Mouse (Mus musculus) stomach, embryonic 14.5 days (tissue): ENCODE measurements around the gene Snx25. TPM values are rescaled to one million over a fixed set of nuclear protein-coding genes. Genes with fewer than 3 reads are reported as not detected.
A peak's percentile ranks its signal among the peaks of the same experiment; 100 is the strongest.

Experiments
- ATAC-seq: fragments of 200-750 bp; cut with Nextera tagmentation; 2 replicates; pipeline ENCODE4 v1.8.0; 2017; ENCODE audit warnings: low read depth, moderate TSS enrichment; ENCODE audit not compliant: insufficient number of reproducible peaks, insufficient read depth, low FRiP score
- H3K27ac ChIP-seq: fragments of 300-500 bp; sonication (generic); 2 replicates; pipeline ENCODE4 v1.5.1; 2014; ENCODE audit warnings: mild to moderate bottlenecking, low read length, moderate library complexity, mixed read lengths
- H3K27me3 ChIP-seq: fragments of 300-500 bp; sonication (generic); 2 replicates; pipeline ENCODE4 v1.6.1; 2014; ENCODE audit warnings: low read length, control low read depth, mixed read lengths; ENCODE audit not compliant: control insufficient read depth, insufficient read depth
- H3K36me3 ChIP-seq: fragments of 300-500 bp; sonication (generic); 2 replicates; pipeline ENCODE4 v1.6.1; 2014; ENCODE audit warnings: mild to moderate bottlenecking, control low read depth, low read length, moderate library complexity, mixed read lengths; ENCODE audit not compliant: control insufficient read depth, insufficient read depth
- H3K4me1 ChIP-seq: fragments of 300-500 bp; sonication (generic); 2 replicates; pipeline ENCODE4 v1.6.1; 2014; ENCODE audit warnings: low read length, control low read depth, mixed read lengths; ENCODE audit not compliant: control insufficient read depth, insufficient read depth
- H3K4me2 ChIP-seq: fragments of 300-500 bp; sonication (generic); replicated peaks from 2 replicates; pipeline ENCODE4 v1.6.1; 2014; ENCODE audit warnings: low read depth, low read length, control low read depth
- H3K4me3 ChIP-seq: fragments of 300-500 bp; sonication (generic); 2 replicates; pipeline ENCODE4 v1.5.1; 2014; ENCODE audit warnings: low read depth, low read length, control low read depth
- H3K9ac ChIP-seq: fragments of 300-500 bp; sonication (generic); replicated peaks from 2 replicates; pipeline ENCODE4 v1.6.1; 2014; ENCODE audit warnings: low read depth, mild to moderate bottlenecking, control low read depth, low read length, moderate library complexity, mixed read lengths
- H3K9me3 ChIP-seq: fragments of 300-500 bp; sonication (generic); 2 replicates; pipeline ENCODE4 v1.6.1; 2016; ENCODE audit warnings: low read depth, low read length, control low read depth; ENCODE audit not compliant: control insufficient read depth
- WGBS: fragments of 180-500 bp; shearing (Covaris S2); extraction: QIAGEN DNeasy Blood & Tissue Kit; methylation state at CpG from one replicate; pipeline ENCODE4 v1.1.7; 2014; 5-methylcytosine and 5-hydroxymethylcytosine counted together
- polyA plus RNA-seq: library from polyadenylated mRNA; unstranded; fragments of >200 nt; fragmentation: Nextera tagmentation; extraction: Ambion mirVana; gene quantifications from 2 replicates; pipeline ENCODE4 v1.2.1, GENCODE M21; 2014

Snx25 gene
- polyA plus RNA-seq, 1 experiment from 2014 or later, result 8.8 TPM

- H3K9ac ChIP-seq, result no peak overlapping the region
- H3K27ac ChIP-seq, result no peak overlapping the region
- ATAC-seq, result no peak
- H3K36me3 ChIP-seq, result no peaks in the 10 kb centered on the region; the same call in 1 of the 2 replicates
- H3K9me3 ChIP-seq, result no peaks in the 10 kb centered on the region
- no peaks in the 10 kb centered on the region for H3K27me3 ChIP-seq
- WGBS, result 80% methylated on average over 6 of the region's 6 CpGs
- H3K4me3 ChIP-seq, result no peak overlapping the region
- H3K4me2 ChIP-seq, result no peak overlapping the region
- H3K4me1 ChIP-seq, result no peaks in the 10 kb centered on the region
These were observed 73.1 kb downstream of the Snx25 start for GRCm38 (mm10) chr8:46078866-46079265.

- Histone ChIP-seq H3K27ac (no peak overlapping the region), H3K27me3 (no peaks in the 10 kb centered on the region), H3K4me2 (no peak overlapping the region), H3K4me1 (no peaks in the 10 kb centered on the region), H3K4me3 (no peak overlapping the region), H3K9ac (no peak overlapping the region), H3K9me3 (no peaks in the 10 kb centered on the region), H3K36me3 (no peaks in the 10 kb centered on the region; the same call in 1 of the 2 replicates)
- ATAC-seq, result no peak
- 87% methylated on average over 5 of the region's 5 CpGs for whole genome bisulfite sequencing
These were observed 76.7 kb downstream of the Snx25 start for GRCm38 (mm10) chr8:46075223-46075622.

- no peak for ATAC-seq
- Histone ChIP-seq H3K36me3 (no peaks in the 10 kb centered on the region), H3K27me3 (no peaks in the 10 kb centered on the region), H3K4me1 (no peaks in the 10 kb centered on the region), H3K9me3 (no peaks in the 10 kb centered on the region), H3K27ac (no peak overlapping the region), H3K4me2 (no peak overlapping the region), H3K9ac (no peak overlapping the region), H3K4me3 (no peak overlapping the region)
- WGBS, result 67% methylated on average over 2 of the region's 2 CpGs
These were observed 78.3 kb downstream of the Snx25 start for GRCm38 (mm10) chr8:46073540-46074140.

- H3K4me3 ChIP-seq, result no peak overlapping the region
- no peaks in the 10 kb centered on the region for H3K27me3 ChIP-seq
- no peak overlapping the region for H3K4me2 ChIP-seq
- no peaks in the 10 kb centered on the region for H3K9me3 ChIP-seq
- no peak for ATAC-seq
- no peak overlapping the region for H3K9ac ChIP-seq
- WGBS, result 93% methylated on average over 5 of the region's 5 CpGs
- no peak overlapping the region for H3K27ac ChIP-seq
- no peaks in the 10 kb centered on the region for H3K36me3 ChIP-seq
- no peaks in the 10 kb centered on the region for H3K4me1 ChIP-seq
These were observed 79.2 kb downstream of the Snx25 start for GRCm38 (mm10) chr8:46072798-46073197.

GRCm38 (mm10) chr8:46040260-46040659 is 111.7 kb downstream of the Snx25 start:
- no peak overlapping the region for H3K4me2 ChIP-seq
- no peak overlapping the region for H3K27ac ChIP-seq
- H3K9ac ChIP-seq, result no peak overlapping the region
- no peaks in the 10 kb centered on the region for H3K27me3 ChIP-seq
- H3K4me1 ChIP-seq, result 0 out of 2 replicates have a peak, but pooled peaks cover 3% of the 10 kb centered on the region
- ATAC-seq, result no peak
- H3K4me3 ChIP-seq, result no peak overlapping the region
- no peaks in the 10 kb centered on the region for H3K36me3 ChIP-seq
- H3K9me3 ChIP-seq, result no peaks in the 10 kb centered on the region
- WGBS, result 77% methylated on average over 13 of the region's 13 CpGs

DNA sequence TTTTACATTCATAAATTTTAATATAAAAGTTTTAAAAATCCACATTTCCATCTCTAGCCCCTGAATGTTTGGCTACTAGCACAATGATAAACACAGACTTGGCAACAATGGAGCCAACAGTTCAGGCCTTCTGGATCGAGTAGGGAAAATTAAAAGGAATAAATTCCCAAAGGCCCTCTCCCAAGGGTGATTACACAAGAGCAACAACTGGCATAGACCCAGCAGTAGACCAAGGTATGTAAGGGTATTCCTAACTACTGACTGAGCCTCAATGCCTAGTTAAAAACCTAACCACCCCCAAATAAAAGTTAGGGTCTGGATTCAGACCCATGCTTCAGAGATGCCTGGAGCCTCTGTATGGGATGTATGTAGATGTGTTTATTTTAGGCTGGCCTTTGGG is 112.3 kb downstream of the Snx25 start:
- WGBS, result 62% methylated on average over 1 of the region's 1 CpGs
- Histone ChIP-seq H3K27ac (no peak overlapping the region), H3K4me1 (0 out of 2 replicates have a peak, but pooled peaks cover 3% of the 10 kb centered on the region), H3K9me3 (no peaks in the 10 kb centered on the region), H3K9ac (no peak overlapping the region), H3K36me3 (no peaks in the 10 kb centered on the region), H3K4me3 (no peak overlapping the region), H3K27me3 (no peaks in the 10 kb centered on the region), H3K4me2 (no peak overlapping the region)
- ATAC-seq, result no peak

GRCm38 (mm10) chr8:46036217-46036616 is 115.7 kb downstream of the Snx25 start:
- no peaks in the 10 kb centered on the region for H3K9me3 ChIP-seq
- WGBS, result 65% methylated on average over 11 of the region's 11 CpGs
- H3K27ac ChIP-seq, result no peak overlapping the region
- no peaks in the 10 kb centered on the region for H3K36me3 ChIP-seq
- H3K4me3 ChIP-seq, result no peak overlapping the region
- H3K9ac ChIP-seq, result no peak overlapping the region
- H3K4me2 ChIP-seq, result no peak overlapping the region
- no peaks in the 10 kb centered on the region for H3K27me3 ChIP-seq
- H3K4me1 ChIP-seq, result 0 out of 2 replicates have a peak, but pooled peaks cover 3% of the 10 kb centered on the region
- ATAC-seq, result no peak

GRCm38 (mm10) chr8:46024392-46024791 is 127.6 kb downstream of the Snx25 start:
- H3K36me3 ChIP-seq, result no peaks in the 10 kb centered on the region
- WGBS, result 51% methylated on average over 4 of the region's 4 CpGs
- H3K27ac ChIP-seq, result 0 out of 2 replicates have a peak overlapping the region, but pooled peaks have one; percentile 27
- no peak overlapping the region for H3K4me2 ChIP-seq
- no peak overlapping the region for H3K4me3 ChIP-seq
- no peaks in the 10 kb centered on the region for H3K9me3 ChIP-seq
- no peaks in the 10 kb centered on the region for H3K4me1 ChIP-seq
- ATAC-seq, result no peak
- no peak overlapping the region for H3K9ac ChIP-seq
- H3K27me3 ChIP-seq, result no peaks in the 10 kb centered on the region

DNA sequence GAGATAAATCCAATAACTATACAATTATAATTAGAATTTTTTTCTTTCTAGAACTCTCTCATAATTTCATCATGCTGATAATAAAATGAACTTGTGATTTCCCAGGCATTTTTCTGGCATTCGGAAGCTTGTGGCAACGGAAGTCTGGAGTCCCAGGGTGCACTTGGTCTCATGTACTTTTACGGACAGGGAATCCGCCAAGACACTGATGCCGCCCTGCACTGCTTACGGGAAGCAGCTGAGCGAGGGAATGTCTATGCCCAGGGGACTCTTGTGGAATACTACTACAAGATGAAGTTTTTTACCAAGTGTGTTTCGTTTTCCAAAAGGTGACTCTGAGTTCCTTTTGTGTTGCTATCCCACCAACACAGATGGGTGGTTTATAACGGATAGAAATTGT is 129.2 kb downstream of the Snx25 start:
- no peak for ATAC-seq
- Histone ChIP-seq H3K27me3 (no peaks in the 10 kb centered on the region), H3K4me3 (no peak overlapping the region), H3K36me3 (no peaks in the 10 kb centered on the region), H3K27ac (no peak overlapping the region), H3K4me1 (no peaks in the 10 kb centered on the region), H3K9ac (no peak overlapping the region), H3K9me3 (no peaks in the 10 kb centered on the region), H3K4me2 (no peak overlapping the region)
- 89% methylated on average over 9 of the region's 9 CpGs for WGBS
